Mouse (Mus musculus) layer of hippocampus, postnatal 36 days (tissue): ENCODE results near the gene Cyp4f39. TPM values are rescaled to one million over a fixed set of nuclear protein-coding genes. Genes with fewer than 3 reads are reported as not detected.

Experiments
- DNase-seq, 2 experiments: peaks; one replicate each; pipeline ENCODE4 v3.0.0; 2022
- total RNA-seq, 2 experiments: library from RNA; stranded (reverse); gene quantifications; 2 replicates each; pipeline ENCODE4 v1.2.3; 2021

The Cyp4f39 gene
- not detected for total RNA-seq

DNA sequence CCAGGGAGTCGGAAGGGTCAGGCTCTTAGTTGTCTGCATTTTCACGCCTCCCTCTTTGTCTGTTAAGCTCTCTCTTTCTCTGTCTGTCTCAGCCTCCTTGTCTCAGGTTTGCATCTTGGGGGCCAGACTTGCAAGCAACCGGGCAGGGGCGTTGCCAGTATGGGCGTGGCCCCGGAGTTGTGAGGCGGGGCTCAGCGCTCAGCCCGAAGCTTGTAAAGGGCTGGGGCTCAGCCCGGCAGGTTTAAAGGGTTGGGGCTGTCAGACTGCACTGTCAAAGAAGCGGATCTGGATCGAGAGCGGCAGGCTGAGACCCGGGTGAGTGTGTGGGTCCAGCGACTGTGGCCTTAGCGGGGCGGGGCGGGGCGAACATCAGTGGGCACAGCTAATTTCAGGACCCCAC is at the start of gene Cyp4f39:
Gene Cyp4f39 (plus strand): TSS at position 242 of the 400 bp plus-strand sequence.
- DNase-seq = no peak

DNA sequence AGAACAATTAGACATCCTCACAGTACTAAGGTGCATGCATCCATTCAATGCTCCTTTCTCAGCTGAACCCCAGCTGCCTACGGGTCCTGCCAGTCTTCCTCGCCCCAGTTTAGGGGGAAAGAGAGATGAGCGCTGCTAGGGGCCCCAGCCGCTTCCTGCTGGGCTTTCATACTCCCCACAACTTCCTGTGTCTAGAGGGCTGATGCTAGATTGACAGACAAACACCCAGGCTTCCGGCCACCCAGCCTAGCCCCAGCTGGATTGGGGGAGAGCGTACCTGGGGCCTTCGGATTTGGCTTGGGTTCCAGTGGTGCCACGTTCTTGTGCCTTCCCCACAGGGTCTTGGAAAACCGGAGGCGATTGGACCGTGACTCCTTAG is 49.8 kb upstream of the Cyp4f39 start:
- DNase-seq = no peak

DNA sequence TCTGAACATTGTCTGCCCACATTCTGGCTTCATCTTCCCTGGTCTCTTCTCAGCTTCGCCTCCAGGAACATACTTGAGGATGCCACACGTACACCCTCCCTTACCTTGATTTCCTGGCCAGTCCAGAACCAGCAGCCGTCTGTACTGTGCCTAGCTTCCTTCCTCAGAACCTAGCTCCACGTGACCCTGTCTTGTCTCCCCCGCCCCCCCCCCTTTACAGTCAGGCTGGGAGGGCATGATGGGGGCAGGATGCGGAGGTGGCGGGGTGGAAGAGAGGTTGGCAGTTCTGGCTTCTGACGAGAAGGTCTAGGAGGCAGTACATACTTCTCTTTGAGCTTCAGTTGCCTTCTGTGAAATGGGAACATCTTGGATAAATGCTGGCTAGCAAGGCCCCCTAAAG is 49.1 kb upstream of the Cyp4f39 start, which contains the start of gene Rasal3:
Gene Rasal3 (minus strand): TSS at position 167 of the 400 bp plus-strand sequence.
- no peak for DNase-seq

DNA sequence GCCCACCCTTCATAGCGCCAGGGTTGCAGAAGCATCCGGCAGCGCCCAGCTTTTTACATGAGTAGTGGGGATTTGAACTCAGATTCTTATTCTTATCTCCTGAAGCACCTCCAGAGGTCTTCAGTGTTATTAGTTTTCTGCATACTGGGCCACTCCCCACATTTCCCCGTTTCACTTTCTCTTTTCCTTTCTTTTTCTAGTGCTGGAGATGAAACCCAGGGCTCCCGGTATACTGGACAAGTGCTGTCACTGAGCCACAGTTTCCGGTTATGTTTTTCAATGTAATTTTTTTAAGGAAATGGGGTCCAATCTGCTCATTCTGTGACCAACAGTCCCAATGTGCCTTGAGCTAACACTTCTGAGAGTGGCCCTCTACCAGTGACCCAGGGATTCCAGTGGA is 40.6 kb upstream of the Cyp4f39 start:
- DNase-seq = no peak

DNA sequence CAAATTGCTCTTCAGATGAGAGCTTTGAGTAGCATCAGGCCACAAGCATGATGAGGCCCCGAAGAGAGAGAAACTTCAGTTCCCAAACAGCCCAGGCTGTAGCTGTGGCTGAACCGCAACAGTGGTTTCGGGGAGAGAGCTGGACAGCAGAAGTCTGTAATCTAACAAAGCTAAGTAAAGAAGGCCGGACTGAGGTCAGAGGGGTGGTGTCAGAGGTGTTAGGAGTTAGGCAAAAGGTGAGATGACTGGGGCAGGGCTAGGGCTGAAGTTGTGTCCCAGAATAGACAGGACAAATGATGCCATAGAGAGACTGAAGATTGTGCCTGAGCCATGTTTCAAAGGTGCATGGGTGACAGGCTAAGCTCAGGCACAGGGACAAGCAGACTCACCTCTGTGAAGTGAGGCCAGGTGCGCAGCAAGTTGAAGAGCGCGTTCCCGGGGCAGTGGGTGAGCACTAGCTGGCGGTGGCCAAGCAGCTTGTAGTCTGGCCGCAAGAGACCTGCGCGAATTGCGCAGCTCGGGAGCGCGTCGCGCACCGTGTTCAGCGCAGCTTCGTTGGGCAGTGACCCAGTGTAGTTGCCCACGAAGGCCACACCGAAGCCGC is 37.0 kb upstream of the Cyp4f39 start:
- no peak for DNase-seq

DNA sequence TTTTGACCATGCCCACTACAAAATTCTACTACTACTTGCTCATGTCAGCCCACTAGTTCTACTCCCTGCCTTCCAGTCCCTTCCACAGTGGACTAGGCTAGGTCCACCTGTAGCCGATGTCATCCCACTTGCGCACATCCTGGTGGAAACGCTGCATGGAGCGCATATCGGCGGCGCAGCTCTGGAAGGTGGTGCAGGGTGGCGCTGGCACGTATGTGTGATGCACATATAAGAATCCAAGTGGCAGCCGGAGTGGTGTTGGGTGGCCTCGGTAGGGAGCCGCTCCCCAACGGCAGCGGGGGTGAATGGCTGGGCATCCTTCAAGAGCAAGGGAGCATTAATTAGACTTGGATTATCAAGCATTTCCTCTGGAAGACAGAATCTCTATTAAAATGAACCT is 35.8 kb upstream of the Cyp4f39 start:
- no peak for DNase-seq

DNA sequence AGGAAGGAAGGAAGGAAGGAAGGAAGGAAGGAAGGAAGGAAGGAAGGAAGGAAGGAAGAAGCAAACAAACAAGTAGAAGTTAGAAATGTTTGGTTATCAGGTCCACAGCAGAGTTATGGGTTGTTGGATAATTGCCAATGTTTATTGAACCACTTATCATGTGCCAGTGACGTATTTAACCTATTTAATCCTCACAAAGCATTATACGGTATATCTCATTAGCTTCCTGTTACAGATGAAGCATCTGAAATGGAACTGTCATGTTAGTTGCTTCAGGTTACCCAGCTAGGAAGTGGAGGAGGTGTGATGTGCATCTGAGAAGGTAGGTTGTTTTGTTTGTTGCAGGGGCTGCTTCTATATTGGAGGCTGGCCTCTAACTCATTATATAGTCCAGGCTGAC is 32.5 kb upstream of the Cyp4f39 start:
- no peak for DNase-seq

DNA sequence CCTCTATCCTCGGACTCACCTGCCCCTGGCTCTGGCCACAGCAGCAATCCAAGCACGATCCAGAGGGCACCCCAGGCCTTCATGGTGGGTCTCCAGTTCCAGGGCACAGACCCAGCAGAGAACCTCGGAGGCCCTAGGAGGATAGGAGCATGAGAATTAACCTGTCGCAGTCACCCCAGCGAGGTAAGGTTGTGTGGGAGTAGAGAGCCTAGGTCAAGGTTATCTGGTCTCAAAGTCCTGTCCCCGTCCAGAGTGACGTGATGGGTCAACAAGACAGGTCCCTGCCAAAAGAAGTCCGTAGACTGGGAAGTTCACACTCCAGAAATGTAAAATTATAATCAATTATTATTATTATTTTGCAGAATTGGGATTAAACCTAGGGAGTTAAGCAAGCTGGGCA is 31.7 kb upstream of the Cyp4f39 start:
- no peak for DNase-seq

DNA sequence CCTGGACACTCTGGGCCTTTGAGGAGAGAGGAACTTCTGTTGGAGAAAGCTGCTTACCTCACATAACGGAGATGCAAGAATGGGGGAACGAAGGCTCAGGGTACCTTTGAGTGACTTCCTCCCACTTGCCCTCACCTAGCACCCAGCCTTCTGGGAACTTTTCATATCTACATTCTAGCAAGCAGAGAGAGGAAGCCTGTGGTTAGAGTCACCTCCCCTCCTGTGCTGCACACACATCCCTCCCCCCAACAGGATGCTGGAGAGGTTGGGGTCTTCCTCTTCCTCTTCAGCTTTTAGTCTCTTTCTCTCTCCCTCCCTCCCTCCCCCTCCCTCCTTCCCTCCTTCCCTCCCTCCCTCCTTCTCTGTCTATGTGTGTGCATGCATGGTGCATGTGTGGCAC is 28.5 kb upstream of the Cyp4f39 start, which contains the start of gene Pglyrp2:
Gene Pglyrp2 (minus strand): TSS at position 134 of the 400 bp plus-strand sequence.
- DNase-seq = no peak

DNA sequence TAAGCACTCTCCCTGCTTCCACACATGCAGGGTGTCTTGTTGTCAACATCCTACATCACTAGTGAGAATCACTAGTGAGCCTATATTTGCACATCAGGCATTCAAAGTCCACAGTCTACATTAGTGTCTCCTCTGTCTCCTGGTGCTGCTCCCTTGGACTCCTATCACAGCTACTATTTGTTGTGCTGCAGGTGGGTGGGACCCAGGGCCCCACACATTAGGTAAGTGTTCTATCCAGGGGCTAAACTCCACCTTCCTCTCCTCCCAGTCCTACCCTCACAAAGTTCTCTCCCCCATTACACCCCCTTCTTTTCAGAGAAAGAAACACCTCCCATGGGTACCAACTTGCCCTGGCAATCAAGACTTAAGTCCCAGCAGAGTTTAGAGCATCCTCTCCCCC is 25.9 kb upstream of the Cyp4f39 start:
- DNase-seq = no peak

DNA sequence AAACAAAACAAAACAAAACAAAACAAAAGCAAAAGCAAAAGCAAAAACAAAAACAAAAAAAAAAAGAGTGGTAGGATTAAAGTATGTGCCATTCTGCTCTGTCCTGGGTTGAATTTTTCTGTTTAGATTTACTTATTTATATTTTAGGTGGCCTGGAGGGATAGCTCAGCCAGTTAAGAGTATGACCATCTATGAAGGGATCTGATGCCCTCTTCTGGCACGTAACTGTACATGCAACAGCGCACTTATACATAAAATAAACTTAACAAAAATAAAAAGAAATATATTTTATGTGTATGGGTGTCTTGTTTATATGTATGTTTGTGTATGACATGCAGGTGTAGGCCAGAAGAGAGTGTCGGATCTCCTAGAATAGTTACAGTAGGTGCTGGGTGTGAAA is 20.6 kb upstream of the Cyp4f39 start:
- DNase-seq = no peak

DNA sequence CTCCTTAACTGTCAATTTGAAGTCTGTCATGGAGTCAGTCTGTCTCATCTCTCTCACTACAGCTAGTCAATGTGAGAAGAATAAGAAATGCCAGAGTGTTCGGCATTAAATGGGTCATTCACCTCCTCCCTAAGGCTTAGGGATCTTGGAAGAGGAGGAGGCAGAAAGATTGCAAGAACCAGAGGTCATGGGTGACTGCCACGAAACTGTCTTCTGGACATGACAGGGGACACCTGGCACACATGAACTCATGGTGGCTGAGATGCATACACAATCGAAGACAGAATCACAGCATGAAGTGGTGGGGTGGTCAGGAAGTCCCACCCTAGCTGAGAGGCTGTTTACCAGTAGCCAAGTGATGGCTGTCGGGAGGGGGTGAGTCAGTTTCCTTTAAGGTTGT is 18.2 kb upstream of the Cyp4f39 start:
- no peak for DNase-seq

DNA sequence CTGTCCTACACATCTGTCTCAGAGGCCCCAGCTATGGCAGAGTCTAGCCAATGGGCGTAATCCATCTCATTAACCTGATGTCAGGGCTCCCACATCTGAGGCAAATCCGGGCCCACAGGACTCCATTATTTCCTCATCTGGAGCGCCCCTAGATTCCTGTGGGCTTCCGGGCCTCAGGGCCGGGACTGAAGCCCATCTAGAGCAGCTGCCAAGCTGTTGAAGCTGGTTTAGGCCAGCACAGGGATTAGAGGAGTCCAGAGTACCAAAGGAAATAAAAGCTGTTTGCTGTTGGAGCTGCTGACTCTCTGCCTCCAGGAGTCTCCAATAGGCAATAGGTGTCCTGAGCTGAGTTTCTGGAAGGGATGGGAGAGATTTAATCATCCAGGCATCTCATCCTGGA is 17.4 kb upstream of the Cyp4f39 start:
- DNase-seq = no peak

DNA sequence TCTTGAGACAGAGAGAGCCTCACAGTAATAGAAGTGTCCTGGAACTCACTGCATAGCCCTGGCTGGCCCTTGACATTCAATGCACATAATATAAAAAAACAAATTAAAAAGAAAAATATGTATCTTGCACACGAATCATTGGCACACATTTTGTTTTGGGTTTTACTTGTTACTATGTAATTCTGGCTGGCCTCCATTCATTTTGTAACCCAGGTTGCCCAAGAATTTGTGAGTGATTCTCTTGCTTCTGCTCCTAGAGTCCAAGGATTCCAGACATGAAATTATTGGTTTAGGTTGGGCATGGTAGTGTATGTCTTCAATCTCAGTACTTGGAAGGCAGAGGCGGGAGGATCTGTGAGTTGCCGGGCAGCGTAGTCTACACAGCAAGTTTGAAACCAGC is 15.4 kb upstream of the Cyp4f39 start:
- no peak for DNase-seq

DNA sequence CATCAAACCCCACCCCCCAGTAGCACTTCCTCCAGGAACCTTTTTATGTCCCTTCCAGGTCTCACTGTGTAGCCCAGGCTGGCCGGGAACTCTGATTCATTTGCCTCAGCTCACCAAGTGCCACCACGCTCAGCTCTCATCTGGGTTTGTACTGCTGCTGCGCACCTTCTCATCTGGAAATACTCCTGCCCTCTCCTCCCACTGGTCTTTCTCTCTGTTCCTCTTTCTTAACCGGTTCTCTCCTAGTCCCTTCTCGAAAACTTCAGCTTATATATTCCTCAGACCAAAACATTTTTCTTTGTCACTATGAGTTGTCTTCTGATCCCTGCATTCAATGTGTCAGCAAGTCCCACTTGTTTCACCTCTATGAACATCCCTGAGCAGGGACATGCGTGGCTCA is 9.3 kb upstream of the Cyp4f39 start:
- no peak for DNase-seq

DNA sequence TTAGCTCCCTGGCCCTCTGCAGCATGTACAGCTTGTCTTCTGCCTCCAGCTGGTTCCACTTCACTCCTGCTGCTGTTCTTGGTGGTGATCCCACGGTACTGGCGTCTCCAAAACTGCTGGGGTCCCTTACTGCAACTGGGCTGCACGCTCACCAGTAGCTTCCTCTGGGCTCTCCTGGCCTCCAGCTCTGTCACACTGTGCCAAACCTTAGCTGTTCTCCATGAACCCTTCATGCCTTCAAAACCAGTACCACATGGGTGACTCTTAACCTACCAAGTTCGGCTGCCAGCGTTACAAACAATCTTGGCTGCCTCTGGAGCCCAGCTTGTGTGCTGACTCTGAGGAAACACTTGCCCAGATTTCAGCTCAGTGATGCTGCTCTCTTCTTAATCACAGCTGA is 7.5 kb upstream of the Cyp4f39 start:
- DNase-seq = no peak

DNA sequence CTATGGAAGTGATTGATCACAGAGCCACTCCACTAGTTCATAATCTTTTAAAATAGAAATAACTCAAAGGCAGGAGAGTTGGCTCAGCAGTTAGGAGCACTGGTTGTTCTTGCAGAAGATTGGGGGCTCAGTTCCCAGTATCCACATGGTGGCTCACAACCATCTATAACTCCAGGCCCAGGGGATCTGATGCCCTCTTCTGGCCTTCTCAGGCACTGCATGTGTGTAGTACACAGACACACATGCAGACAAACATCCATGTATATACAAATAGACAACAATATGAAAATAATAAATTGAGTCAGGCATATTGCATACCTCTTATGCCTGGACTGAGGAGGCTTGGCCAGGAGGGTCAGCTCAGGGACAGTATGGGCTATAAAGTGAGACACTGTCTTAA is 5.3 kb upstream of the Cyp4f39 start:
- no peak for DNase-seq

DNA sequence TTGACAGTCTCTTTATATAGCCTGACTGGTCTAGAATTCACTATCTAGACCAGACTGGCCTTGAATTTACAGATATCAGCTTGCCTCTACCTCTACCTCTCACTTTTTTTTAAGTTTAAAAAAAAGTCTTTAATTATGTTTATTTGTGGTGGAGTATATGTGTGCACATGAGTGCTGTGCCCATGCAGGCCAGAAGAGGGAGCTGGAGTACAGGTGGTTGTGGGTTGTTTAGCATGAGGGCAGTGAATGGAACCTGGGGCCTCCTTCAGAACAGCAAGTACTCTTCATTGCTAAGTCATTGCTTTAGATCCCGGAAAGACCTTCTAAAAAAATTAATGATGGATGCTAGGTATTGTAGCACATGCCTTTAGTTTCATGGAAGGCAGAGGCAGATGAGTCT is 3.5 kb upstream of the Cyp4f39 start:
- DNase-seq = no peak

DNA sequence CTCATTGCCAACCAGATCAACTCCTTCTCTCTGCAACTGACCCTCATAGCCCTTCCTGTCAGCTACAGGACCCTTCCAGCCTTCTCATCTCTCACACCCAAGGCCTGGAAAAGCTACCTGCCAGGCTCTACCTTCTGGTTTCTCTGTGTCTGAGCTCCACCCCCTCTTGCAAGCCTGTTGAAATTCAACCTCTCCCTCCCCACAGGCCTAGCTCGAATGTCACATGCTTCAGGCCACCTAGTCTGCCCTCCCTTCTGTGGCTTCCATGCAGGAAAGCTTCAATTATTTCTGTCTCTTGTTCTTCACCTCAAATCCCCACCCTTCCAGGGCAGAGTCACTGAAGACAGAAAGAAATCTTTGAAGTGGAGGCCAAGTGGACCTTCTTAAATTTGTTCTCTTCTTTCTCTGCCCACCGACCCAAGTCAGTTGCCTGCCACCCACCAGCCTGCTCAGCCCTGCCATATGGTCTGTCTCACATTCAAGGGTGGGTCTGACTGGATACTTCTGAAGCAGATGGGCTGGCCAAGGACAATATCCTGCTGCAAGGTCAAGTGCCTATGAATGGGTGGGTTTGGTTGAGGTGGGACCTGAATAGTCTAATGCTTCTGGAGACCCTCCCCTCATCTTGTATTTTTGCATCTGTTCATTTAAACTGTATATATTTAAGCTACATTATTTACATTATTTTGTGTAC is 1.5 kb upstream of the Cyp4f39 start:
- no peak for DNase-seq

DNA sequence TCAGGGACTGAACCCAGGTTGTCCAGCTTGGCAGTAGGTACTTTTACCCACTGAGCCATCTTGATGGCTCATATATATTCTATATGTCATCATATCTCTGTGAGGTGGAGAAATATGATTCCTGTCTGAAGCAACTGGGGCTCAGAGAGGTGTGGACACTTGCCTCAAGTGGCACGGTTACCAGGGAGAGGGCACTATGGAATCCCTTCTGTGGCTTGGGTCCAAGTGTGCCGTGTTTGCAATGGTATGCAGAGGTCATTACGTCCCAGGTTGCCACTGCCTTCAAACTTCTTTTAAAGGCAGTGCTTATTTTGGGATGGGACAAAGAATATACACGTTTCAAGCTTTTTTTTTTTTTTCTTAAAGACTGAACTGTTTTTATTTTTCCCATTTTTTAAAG is 1.7 kb downstream of the Cyp4f39 start:
- no peak for DNase-seq

DNA sequence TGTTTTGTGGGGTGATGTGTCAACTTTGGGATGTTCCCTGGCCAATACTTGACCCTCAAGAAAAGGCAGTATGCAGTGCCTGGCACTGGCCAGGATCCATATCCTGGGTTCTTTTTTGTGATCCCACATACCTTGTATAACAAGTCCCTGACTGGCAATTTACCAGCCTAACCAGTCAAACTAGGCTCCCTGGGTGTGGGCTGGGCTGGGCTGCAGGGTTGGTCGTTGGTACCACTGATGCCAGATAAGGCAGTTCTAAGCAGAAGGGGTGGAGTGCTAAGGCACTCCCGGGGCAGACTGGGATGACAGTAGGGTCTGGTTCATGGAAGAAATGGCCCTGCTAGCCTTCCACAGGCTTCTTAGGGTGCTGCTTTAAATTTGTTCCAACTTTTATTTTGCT is 2.5 kb downstream of the Cyp4f39 start:
- no peak for DNase-seq

DNA sequence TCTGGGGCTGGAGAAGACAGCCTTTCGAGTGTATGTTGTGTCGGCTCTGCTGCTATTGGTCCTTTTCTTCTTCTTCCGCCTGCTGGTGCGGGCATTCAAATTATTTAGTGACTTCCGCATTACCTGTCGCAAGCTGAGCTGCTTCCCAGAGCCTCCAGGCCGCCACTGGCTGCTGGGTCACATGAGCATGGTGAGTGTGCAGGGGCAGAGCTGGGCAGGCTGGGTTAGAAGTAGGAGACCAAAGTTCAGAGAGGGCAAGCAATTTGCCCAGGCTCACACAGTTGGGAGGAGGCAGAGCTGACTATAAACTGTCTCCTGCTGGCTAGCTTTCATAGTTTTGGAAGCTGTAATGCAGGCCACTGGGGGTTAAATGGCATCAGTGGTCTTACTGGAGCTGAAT is 16.0 kb downstream of the Cyp4f39 start:
- no peak for DNase-seq

DNA sequence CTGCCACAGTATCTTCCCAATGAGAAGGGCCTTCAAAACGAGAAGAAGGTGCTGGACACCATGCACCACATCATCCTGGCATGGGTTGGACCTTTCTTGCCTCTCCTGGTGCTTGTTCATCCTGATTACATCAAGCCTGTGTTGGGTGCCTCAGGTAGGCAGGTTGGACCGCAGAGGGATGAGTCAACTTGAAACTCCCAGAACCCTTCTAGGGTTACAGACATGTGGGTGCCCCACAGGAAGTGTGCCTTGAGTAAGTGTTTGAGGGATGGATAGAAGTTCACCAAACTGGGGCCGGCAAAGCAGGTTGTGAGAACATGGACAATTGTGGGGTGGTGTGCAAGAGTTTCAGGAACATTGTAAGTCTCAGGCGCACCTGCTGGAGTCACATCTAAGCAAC is 18.3 kb downstream of the Cyp4f39 start:
- DNase-seq = no peak

DNA sequence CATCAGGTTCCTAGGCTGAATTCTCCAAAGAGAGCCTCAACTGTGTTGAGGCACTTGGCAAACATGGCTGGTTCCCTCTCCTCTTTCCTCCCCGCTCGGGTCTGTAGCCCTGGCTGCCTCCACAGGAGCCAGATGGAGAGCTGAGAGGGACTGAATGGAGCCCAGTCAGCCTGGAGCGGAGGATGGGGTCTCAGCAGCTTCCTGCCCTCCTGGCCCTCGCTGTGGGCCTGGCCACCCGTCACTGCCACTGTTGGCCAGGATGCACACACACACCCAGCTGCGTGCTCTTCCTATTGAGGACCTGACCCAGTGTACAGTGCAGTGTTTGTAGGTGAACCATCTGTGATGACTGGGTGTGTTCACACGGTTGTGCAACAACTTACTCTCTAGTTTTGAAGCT is 19.7 kb downstream of the Cyp4f39 start:
- peak; percentile 31 to 45 for DNase-seq
